Mouse (Mus musculus): ENCODE measurements around the gene Ovch2. TPM values are rescaled to one million over a fixed set of nuclear protein-coding genes. Genes with fewer than 3 reads are reported as not detected.
"Not testable (repeated sequence)": the region's sequence is repeated elsewhere in the genome, so short reads cannot be mapped to it uniquely, and the experiment has no call there.

The Ovch2 gene
- polyA plus RNA-seq (2016; fragmentation: Nextera tagmentation; extraction: Ambion mirVana): not detected in 2 replicates

DNA sequence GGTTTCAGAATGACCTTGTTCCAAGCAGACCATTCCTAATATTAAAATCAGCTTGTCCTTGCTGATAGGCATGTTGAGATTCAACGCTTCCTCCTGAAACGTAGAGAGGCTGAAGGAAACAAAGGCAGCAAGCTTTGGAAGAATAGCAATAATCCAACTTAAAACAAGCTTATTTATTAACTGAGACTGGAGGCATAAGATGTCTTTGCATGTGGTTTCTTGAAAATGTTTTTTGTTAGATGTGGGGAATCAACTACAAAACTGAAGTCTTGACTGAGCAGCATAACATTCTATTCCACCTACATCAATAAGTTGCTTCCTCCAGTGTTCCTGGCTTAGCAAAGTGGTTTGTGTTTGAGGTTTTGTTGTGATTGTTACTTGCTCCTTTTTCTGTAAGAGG lies at the start of gene Ovch2:
Gene Ovch2 (minus strand): TSS at position 101 of the 400 bp plus-strand sequence.
- Histone ChIP-seq H3K4me2 (replicated peaks) (no peak within 1 kb of the TSS), H3K4me3 (no peak within 1 kb of the TSS), H3K9ac (no peak within 1 kb of the TSS), H3K27me3 (no peaks in the 10 kb centered on the region), H3K27ac (no peak within 1 kb of the TSS), H3K9me3 (replicated peaks) (no peaks in the 10 kb centered on the region; the same call in 1 of the 2 replicates), H3K36me3 (no peaks in the 10 kb centered on the region), H3K4me1 (no peaks in the 10 kb centered on the region)
- ATAC-seq (ENCODE audit: low FRiP score): no peak
- 91% methylated on average over 2 of the region's 2 CpGs for WGBS

DNA sequence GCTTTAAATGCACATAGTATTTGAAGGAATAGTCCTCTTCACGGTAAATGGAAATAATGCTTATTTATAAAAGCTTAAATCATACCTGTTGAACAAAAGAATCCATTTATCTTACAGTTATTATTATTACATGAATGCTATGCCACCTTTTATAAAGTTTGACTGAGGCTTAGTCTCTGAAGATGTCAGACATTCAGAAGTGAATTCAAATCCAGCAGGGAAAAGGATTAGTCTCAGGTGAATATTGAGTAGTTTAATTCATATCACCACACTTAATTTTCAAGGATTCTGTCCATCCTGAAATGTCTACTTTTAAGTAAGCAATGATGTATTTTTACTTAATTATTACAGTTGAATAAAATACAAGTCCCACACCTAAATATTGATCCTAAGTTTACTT lies 46.4 kb upstream of the Ovch2 start, which contains the start of gene Olfr470:
Gene Olfr470 (minus strand): TSS at position 101 of the 400 bp plus-strand sequence.
- H3K36me3 ChIP-seq; H3K9ac ChIP-seq; H3K4me2 ChIP-seq (replicated peaks); H3K4me3 ChIP-seq; H3K27ac ChIP-seq; H3K4me1 ChIP-seq; H3K27me3 ChIP-seq; H3K9me3 ChIP-seq (replicated peaks); ATAC-seq (ENCODE audit: low FRiP score): not testable (repeated sequence)
- WGBS: 79% methylated on average over 1 of the region's 1 CpGs

DNA sequence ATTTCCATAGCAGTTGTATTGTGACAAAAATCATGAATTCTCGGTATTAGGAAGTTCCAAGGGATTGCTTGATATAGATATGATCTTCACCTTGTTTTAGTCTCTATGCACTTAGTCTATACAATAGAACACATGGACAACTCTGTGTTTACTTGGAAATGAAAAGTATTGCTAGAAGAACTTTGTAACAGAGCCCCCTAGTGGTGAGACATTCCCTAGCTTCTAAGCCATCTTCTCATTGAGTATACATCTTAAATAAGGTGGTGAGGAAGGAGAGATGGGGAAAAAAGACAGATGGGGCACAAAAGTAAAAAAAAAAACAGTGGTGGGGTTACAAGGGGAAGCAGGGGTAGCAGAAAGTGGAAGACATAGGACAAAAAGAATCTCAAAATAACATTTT lies 40.7 kb upstream of the Ovch2 start:
- Histone ChIP-seq H3K9ac (no peak overlapping the region), H3K4me2 (replicated peaks) (no peak overlapping the region), H3K9me3 (replicated peaks) (no peaks in the 10 kb centered on the region), H3K27me3 (no peaks in the 10 kb centered on the region), H3K4me3 (no peak overlapping the region), H3K27ac (no peak overlapping the region), H3K4me1 (no peaks in the 10 kb centered on the region), H3K36me3 (no peaks in the 10 kb centered on the region)
- no peak for ATAC-seq (ENCODE audit: low FRiP score)
- WGBS: 84% methylated on average over 1 of the region's 1 CpGs

DNA sequence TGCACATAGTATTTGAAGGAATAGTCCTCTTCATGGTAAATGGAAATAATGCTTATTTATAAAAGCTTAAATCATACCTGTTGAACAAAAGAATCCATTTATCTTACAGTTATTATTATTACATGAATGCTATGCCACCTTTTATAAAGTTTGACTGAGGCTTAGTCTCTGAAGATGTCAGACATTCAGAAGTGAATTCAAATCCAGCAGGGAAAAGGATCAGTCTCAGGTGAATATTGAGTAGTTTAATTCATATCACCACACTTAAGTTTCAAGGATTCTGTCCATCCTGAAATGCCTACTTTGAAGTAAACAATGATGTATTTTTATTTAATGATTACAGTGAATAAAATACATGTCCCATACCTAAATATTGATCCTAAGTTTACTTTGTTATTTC lies 24.4 kb upstream of the Ovch2 start, which contains the start of gene Olfr469:
Gene Olfr469 (minus strand): TSS at position 101 of the 400 bp plus-strand sequence.
- not testable (repeated sequence) for H3K9ac ChIP-seq; H3K4me3 ChIP-seq; H3K36me3 ChIP-seq; H3K4me2 ChIP-seq (replicated peaks); H3K4me1 ChIP-seq; H3K27ac ChIP-seq; ATAC-seq (ENCODE audit: low FRiP score); H3K9me3 ChIP-seq (replicated peaks); H3K27me3 ChIP-seq

DNA sequence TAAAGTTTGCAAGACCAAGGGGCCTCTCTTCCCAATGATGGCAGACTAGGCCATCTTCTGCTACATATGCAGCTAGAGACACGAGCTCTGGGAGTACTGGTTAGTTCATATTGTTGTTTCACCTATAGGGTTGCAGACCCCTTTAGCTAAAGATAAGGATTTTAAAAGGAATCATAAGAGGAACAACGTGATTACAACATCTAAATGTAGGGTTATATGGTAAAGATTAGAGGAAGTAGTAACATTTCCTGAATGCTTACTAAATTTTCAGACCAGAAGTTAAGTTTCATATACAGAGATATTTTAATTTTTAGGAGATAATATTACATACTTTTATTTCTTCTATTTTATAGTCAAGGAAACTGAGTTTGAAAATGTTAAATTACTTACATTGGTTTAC lies 22.9 kb upstream of the Ovch2 start:
- H3K36me3 ChIP-seq; H3K9me3 ChIP-seq (replicated peaks); ATAC-seq (ENCODE audit: low FRiP score); H3K4me2 ChIP-seq (replicated peaks); H3K9ac ChIP-seq; H3K27ac ChIP-seq; H3K27me3 ChIP-seq; H3K4me1 ChIP-seq; H3K4me3 ChIP-seq: not testable (repeated sequence)
- WGBS: 73% methylated on average over 2 of the region's 2 CpGs

DNA sequence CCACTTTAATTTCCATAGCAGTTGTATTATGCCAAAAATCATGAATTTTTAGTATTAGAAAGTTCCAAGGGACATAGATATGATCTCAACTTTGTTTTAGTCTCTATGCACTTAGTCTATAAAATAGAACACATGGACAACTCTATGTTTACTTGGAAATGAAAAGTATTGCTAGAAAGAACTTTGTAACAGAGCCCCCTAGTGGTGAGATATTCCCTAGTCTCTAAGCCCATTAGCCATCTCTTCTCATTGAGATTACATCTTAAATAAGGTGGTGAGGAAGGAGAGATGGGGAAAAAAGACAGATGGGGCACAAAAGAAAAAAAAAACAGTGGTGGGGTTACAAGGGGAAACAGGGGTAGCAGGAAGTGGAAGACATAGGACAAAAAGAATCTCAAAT lies 18.4 kb upstream of the Ovch2 start:
- no peak overlapping the region for H3K4me3 ChIP-seq
- H3K9me3 ChIP-seq (replicated peaks): no peaks in the 10 kb centered on the region
- ATAC-seq (ENCODE audit: low FRiP score): no peak
- no peak overlapping the region for H3K4me2 ChIP-seq (replicated peaks)
- H3K4me1 ChIP-seq: no peaks in the 10 kb centered on the region
- H3K27me3 ChIP-seq: no peaks in the 10 kb centered on the region
- no peak overlapping the region for H3K9ac ChIP-seq
- H3K36me3 ChIP-seq: no peaks in the 10 kb centered on the region
- H3K27ac ChIP-seq: no peak overlapping the region

DNA sequence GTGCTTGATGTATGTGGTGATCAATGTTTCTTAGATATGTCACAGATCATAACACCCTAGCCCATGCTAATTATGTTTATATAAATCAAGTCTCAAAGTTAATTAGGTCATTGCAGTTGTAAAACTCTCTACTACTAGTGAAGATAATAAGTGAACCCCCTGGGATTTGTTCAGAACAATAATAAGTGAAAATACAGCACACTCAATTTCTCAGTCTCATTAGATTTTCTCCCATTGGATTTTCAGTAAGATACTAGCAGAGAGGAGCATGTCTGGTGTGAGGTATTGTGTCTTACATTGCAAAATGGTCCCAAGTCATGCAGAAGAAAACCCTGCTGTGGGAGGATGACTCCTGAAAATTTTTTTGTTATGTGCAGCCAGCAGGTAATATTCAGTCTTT lies 11.0 kb upstream of the Ovch2 start, which contains the start of gene Olfr467:
Gene Olfr467 (plus strand): TSS at position 301 of the 400 bp plus-strand sequence.
- no peak within 1 kb of the TSS for H3K4me2 ChIP-seq (replicated peaks)
- no peaks in the 10 kb centered on the region for H3K27me3 ChIP-seq
- peaks cover 4% of the 10 kb centered on the region; the same call in 1 of the 2 replicates for H3K9me3 ChIP-seq (replicated peaks)
- no peak within 1 kb of the TSS for H3K27ac ChIP-seq
- no peak for ATAC-seq (ENCODE audit: low FRiP score)
- no peaks in the 10 kb centered on the region for H3K36me3 ChIP-seq
- no peaks in the 10 kb centered on the region for H3K4me1 ChIP-seq
- H3K4me3 ChIP-seq: no peak within 1 kb of the TSS
- H3K9ac ChIP-seq: no peak within 1 kb of the TSS

DNA sequence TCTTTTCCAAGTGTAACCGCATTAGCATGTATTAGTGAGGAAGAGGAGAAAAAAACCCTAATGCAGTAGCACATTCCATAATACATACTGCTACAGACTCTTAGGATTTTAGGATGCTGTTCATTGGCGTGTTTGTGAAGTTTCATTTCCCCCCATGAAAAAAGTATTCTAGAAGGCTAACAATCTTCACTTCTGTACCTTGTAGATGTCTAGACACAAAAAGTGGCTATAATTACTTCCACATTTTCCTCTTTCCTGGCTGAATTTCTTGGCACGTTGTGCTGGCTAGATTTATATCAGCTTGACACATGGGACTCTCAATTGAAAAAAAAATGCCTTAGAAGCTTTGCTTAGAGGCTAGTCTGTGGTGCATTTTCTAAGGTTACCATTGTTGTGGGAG lies 1.1 kb upstream of the Ovch2 start:
- Histone ChIP-seq H3K36me3 (no peaks in the 10 kb centered on the region), H3K9ac (no peak overlapping the region), H3K4me3 (no peak overlapping the region), H3K4me1 (no peaks in the 10 kb centered on the region), H3K27me3 (no peaks in the 10 kb centered on the region), H3K27ac (no peak overlapping the region), H3K4me2 (replicated peaks) (no peak overlapping the region), H3K9me3 (replicated peaks) (no peaks in the 10 kb centered on the region; the same call in 1 of the 2 replicates)
- WGBS: 63% methylated on average over 3 of the region's 3 CpGs
- ATAC-seq (ENCODE audit: low FRiP score): no peak

DNA sequence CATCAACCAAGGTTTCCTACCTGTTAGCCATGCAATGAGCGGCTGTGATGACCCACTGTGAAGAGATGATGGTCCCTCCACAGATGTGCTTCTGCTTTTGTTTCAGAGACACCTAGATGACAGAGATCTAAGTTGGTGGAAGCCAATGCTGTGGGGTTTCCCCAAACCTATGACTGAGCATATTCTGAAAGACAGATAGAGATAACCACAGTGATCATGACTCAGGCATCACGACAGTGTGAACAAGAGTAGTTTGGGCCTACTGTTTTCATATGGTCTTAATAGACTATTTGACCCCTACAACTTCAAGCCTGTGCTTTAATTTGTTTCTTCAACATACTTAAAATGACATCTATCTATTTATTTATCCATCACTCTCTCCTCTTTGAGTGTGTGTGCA lies 4.5 kb downstream of the Ovch2 start:
- Histone ChIP-seq H3K27me3 (no peaks in the 10 kb centered on the region), H3K27ac (no peak overlapping the region), H3K9me3 (replicated peaks) (no peaks in the 10 kb centered on the region), H3K9ac (no peak overlapping the region), H3K4me2 (replicated peaks) (no peak overlapping the region), H3K4me1 (no peaks in the 10 kb centered on the region), H3K36me3 (no peaks in the 10 kb centered on the region), H3K4me3 (no peak overlapping the region)
- 84% methylated on average over 2 of the region's 2 CpGs for WGBS
- no peak for ATAC-seq (ENCODE audit: low FRiP score)

DNA sequence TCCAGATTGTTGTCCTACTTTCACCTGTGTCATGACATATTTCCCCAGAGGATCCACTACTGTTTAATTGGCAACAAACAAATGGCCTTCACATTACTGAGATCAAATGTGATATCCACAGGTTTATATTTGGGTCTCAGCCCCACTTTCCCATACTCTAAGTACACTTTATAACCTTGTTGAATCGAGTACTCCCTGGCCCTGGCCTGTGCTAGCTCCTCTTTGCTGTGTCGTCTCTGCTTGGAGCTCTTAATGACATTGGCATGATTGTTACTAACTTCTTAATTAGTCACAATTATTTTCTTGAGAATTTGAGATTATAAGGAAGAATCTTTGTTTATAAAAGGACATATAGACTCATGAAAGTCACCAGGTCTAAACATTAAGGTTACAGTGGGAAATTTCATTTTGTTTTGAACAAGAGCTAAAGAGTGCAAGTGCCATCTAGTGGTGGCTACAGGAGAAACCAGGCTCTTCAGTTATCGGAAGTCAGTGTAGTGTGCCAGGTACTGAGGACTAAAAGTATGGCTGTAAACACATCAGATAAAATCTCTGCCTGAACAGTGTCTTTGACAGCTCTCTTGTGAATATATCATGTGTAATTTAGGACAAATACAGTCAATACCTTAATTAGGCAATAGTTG lies 12.9 kb downstream of the Ovch2 start:
- ATAC-seq (ENCODE audit: low FRiP score): no peak

DNA sequence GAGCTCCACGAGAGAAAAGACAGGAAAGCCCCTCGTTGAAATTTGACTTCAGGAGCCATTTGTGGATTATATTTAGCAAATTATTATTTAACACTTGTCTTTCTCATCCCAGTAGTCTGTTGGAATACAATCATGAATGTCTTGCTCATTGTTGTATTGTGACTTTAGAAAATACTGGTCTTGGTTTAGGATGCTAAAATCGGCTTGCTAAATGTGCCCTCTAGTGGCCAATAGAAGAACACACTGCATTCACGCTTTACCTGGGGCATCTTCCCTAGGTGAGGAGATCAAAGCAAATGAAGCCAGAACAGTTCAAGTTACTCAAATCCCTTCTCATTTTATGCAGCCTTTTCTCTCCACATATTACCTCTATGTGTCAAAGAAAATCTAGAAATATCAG lies 21.4 kb downstream of the Ovch2 start:
- no peak overlapping the region for H3K9ac ChIP-seq
- no peaks in the 10 kb centered on the region for H3K27me3 ChIP-seq
- no peak overlapping the region for H3K4me3 ChIP-seq
- no peak overlapping the region for H3K4me2 ChIP-seq (replicated peaks)
- H3K27ac ChIP-seq: no peak overlapping the region
- H3K9me3 ChIP-seq (replicated peaks): no peaks in the 10 kb centered on the region
- ATAC-seq (ENCODE audit: low FRiP score): no peak
- no peaks in the 10 kb centered on the region for H3K4me1 ChIP-seq
- WGBS: 46% methylated on average over 4 of the region's 4 CpGs
- no peaks in the 10 kb centered on the region for H3K36me3 ChIP-seq

More for the DNA sequence above, 12.9 kb downstream of the Ovch2 start:
- Histone ChIP-seq H3K27ac (no peak overlapping the region), H3K4me1 (no peaks in the 10 kb centered on the region), H3K4me2 (replicated peaks) (no peak overlapping the region), H3K36me3 (no peaks in the 10 kb centered on the region), H3K9me3 (replicated peaks) (no peaks in the 10 kb centered on the region), H3K4me3 (no peak overlapping the region), H3K27me3 (no peaks in the 10 kb centered on the region), H3K9ac (no peak overlapping the region)
- WGBS: 62% methylated on average over 3 of the region's 3 CpGs

DNA sequence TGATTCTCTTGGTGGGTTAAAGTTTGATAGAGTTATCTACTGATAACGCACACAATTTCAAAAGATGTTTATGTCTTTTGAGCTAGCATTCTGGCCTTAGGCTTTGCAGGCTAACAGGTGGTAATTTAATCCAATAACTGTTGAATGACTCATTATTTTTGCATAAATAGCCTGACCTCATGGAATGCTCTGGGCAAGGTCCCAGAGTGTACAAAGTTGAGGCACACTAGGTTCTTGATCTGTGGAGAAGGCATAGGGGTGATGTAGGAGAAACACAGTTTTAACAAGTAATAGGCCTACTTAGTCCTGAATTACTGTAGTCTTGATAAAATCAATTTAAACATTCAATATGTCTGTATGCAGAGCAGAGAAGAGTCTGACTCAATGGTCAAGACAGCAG lies 22.8 kb downstream of the Ovch2 start:
- H3K4me1 ChIP-seq: no peaks in the 10 kb centered on the region
- WGBS: 90% methylated on average over 1 of the region's 1 CpGs

DNA sequence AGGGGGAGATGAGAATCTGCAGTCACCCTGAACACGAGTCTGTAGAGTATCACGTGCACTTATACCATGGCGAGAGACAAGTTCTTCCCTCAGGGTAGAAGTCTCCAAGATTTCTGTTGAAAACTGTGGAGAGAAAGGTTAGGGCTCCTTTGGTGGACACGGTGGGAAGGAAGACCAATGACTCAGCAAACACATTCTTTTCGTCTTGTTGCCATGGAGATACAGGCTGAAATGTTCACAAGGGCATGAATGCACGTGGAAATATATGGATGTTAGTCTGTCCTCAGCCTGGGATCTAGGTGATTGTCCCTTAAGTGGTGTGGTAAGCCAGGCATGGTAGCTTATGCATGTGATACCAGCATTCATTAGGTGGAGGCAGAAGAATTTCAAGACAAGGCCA lies 30.2 kb downstream of the Ovch2 start:
- Histone ChIP-seq H3K4me2 (replicated peaks) (no peak overlapping the region), H3K4me1 (no peaks in the 10 kb centered on the region), H3K9ac (no peak overlapping the region), H3K36me3 (no peaks in the 10 kb centered on the region), H3K27ac (no peak overlapping the region), H3K4me3 (no peak overlapping the region), H3K27me3 (no peaks in the 10 kb centered on the region), H3K9me3 (replicated peaks) (no peaks in the 10 kb centered on the region)
- no peak for ATAC-seq (ENCODE audit: low FRiP score)
- WGBS: 57% methylated on average over 6 of the region's 6 CpGs

More for the DNA sequence above, 22.8 kb downstream of the Ovch2 start:
- Histone ChIP-seq H3K36me3 (no peaks in the 10 kb centered on the region), H3K27me3 (no peaks in the 10 kb centered on the region), H3K9ac (no peak overlapping the region), H3K9me3 (replicated peaks) (no peaks in the 10 kb centered on the region), H3K4me2 (replicated peaks) (no peak overlapping the region), H3K4me3 (no peak overlapping the region), H3K27ac (no peak overlapping the region)
- ATAC-seq (ENCODE audit: low FRiP score): no peak
